Mouse (Mus musculus): Measurements from ENCODE around the gene Ptbp3.

GRCm38 (mm10) chr4:59546285-59547071 is 2.7 kb downstream of the Ptbp3 start:
- TF ChIP-seq CTCF (IDR thresholded peaks at IDR 0.05; ENCODE audit: low read depth, low read length) (no peak), GATA1 (IDR thresholded peaks at IDR 0.05; ENCODE audit: borderline replicate concordance, low read length) (no peak)

Measured in G1E (cell line).